Mouse (Mus musculus): ENCODE data around the gene Fam216b. TPM values are rescaled to one million over a fixed set of nuclear protein-coding genes. Genes with fewer than 3 reads are reported as not detected.

The Fam216b gene
- polyA plus RNA-seq (2014; fragmentation: Illumina TruSeq; extraction: RNeasy Lipid Tissue Mini Kit (QIAGEN cat#74804); ENCODE audit: low read depth, low replicate concordance) = not detected

DNA sequence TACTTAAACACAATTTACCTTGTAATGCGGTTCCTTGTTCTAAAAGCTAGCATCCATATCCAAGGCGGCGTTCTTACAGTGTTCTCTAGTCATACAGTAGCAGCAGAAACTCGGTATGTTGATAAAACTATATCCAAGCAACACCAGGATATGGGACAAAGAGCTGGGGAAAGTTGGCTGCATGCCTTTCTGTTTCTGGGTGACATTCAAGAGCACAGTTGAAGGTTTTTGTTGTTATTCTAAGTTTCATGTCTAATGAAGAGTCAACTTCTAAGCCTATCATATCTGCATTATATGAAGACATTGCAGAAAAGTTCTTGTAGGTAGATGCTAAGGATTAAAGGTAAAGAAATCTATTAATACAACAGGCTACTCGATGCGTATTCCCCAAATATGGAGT is at the start of gene Fam216b:
Gene Fam216b (minus strand): TSS at position 101 of the 400 bp plus-strand sequence.

Other genes starting within 250 kb of the Fam216b start
- gene Dnajc15, start 213.9 kb downstream of the Fam216b start, polyA plus RNA-seq (2014; fragmentation: Illumina TruSeq; extraction: RNeasy Lipid Tissue Mini Kit (QIAGEN cat#74804); ENCODE audit: low read depth, low replicate concordance) = 1,061 TPM
- 27.6 TPM for gene Epsti1, start 184.8 kb downstream of the Fam216b start, polyA plus RNA-seq (2014; fragmentation: Illumina TruSeq; extraction: RNeasy Lipid Tissue Mini Kit (QIAGEN cat#74804); ENCODE audit: low read depth, low replicate concordance)
- not detected for gene Tnfsf11, start 219.0 kb upstream of the Fam216b start, polyA plus RNA-seq (2014; fragmentation: Illumina TruSeq; extraction: RNeasy Lipid Tissue Mini Kit (QIAGEN cat#74804); ENCODE audit: low read depth, low replicate concordance)

Measured in testis, adult 10 weeks (tissue).